Mouse (Mus musculus) spleen, postnatal 14 days (tissue): ENCODE data around the gene Gmip.
A peak's percentile ranks its signal among the peaks of the same experiment; 100 is the strongest.

Experiments
- DNase-seq, 2 experiments: peaks; one replicate each; pipeline ENCODE4 v3.0.0; 2021 to 2022; ENCODE audit warnings: low spot score in 2 of 2

The Gmip gene

GRCm38 (mm10) chr8:69808094-69808863 is at the start of gene Gmip:
Gmip (plus strand) TSS chr8:69808679.
- peak; percentile 79 to 85 for DNase-seq

DNA sequence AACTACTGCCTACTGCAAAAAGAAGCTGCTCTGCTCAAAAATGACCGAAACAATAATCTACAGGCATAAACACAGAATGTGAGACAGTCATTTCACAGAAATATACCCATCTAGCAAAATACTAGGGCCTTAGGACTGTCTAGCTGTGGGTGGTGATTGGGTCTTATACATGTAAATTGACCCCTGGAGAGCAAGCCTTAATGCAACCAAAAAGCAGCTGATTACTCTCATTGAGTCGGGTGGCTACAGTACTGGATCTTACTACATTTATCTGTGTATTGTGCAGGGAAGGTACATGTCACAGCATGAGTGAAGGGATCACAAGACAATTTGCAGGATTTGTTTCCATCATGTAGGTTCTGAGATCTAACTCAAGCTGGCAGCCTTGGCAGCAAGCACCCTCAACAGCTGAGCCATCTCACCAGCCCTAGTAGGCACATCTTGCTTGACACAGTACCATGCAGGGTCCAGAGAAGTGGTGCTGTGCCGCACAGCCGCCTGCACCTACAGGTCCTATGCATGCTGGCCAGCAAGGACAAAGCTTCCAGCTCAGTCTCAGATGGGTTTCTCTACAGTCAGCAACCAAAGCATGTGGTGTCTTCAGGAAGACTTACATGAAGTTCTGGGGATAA is 46.5 kb upstream of the Gmip start:
- DNase-seq = no peak

DNA sequence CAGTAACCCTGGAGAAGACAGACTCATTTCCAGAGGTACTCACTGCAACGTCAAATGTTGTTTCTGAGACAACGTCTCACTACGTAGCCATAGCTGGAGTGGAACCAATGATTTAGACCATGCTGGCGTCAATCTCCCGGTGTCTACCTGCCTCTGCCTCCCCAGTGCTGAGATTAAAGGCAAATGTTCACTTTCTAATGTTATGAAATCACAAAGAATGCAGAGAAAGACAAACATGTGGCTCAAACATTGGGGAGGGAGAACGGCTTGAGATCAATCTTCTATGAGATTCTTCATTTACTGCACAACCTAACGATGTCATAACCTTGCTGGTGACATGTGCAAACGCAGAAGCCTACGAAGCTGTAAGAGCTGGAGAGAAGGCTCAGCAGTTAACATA is 37.3 kb upstream of the Gmip start:
- DNase-seq = no peak

- DNase-seq = no peak
Measured at GRCm38 (mm10) chr8:69772106-69772505, 36.4 kb upstream of the Gmip start.

GRCm38 (mm10) chr8:69774503-69775148 is 33.9 kb upstream of the Gmip start, which contains the start of gene Gm20422:
Gm20422 (minus strand) TSS chr8:69774886.
- DNase-seq = peak; percentile 70 to 77

- no peak for DNase-seq
Measured at GRCm38 (mm10) chr8:69775149-69775534, 33.3 kb upstream of the Gmip start.

DNA sequence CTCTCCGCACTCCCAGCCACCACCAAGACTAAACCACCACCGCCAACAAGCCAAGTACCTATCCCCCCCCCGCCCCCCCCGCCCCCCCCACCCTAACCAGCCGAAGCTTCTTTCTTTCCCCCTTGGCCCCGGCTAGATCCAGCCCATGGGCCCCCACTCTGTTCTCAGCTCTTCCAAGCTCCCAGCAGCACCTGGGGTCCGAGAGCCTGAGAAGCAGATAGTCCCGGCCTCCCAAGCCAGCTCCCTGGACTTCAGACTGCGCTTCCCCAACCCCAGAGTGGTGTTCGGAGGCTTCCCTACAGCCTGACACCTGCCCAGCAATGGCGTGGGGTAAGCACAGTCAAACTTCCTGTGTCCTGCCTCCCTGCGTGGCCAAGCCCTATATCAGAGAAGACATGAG is 31.4 kb upstream of the Gmip start:
- no peak for DNase-seq

GRCm38 (mm10) chr8:69789105-69789504 is 19.4 kb upstream of the Gmip start:
- no peak for DNase-seq

- DNase-seq = no peak
Measured at GRCm38 (mm10) chr8:69789731-69790130, 18.7 kb upstream of the Gmip start.

- no peak for DNase-seq
Measured at GRCm38 (mm10) chr8:69790364-69790763, 18.1 kb upstream of the Gmip start.

GRCm38 (mm10) chr8:69790773-69791367 is 17.6 kb upstream of the Gmip start, which contains the start of the genes Atp13a1 and Zfp866:
Atp13a1 (plus strand) TSS chr8:69791163.
Zfp866 (minus strand) TSS chr8:69791178.
- peak; percentile 78 to 87 for DNase-seq

DNA sequence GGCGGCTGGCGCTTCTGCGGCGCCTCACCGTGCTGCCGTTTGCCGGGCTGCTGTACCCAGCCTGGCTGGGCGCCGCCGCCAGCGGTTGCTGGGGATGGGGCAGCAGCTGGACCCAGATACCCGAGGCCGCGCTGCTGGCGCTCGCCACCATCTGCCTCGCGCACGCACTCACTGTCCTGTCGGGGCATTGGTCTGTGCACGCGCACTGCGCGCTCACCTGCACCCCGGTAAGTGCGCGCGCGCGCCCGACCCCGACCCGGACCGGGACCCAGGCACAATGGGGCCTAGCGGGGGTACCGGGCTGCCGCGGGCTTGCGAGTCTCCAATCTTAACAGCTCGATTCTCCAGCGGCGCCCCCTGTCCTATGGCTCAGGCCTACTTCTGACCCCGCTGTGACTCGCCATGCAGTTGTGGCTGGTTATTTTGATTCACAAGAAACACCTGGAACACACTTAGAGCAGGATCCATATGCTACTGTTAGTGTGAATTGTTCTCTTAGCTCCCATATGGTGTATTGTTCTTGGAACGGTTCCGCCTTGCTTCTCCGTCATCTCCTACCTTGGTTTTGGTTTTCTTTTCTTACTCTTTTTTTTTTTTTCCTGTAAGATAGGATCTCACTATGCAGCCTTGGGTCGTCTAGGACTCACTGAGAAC is 16.9 kb upstream of the Gmip start:
- DNase-seq = peak in 1 of 2 experiments; percentile 30

DNA sequence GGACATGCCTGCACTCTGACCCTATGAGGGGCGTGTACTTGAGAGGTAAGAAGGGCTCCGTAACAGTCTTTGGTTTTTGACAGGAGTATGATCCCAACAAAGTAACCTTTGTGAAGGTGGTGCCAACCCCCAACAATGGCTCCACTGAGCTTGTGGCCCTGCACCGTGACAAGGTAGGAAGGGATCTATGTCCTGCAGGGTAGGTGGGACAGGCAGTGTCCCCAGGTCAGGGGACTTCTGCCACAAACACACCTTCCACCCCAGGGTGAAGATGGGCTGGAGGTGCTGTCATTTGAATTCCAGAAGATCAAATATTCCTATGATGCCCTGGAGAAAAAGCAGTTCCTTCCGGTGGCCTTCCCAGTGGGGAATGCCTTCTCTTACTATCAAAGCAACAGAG is 14.8 kb upstream of the Gmip start:
- DNase-seq = no peak

GRCm38 (mm10) chr8:69794096-69794495 is 14.4 kb upstream of the Gmip start:
- DNase-seq = no peak

GRCm38 (mm10) chr8:69794901-69795300 is 13.6 kb upstream of the Gmip start:
- no peak for DNase-seq

DNA sequence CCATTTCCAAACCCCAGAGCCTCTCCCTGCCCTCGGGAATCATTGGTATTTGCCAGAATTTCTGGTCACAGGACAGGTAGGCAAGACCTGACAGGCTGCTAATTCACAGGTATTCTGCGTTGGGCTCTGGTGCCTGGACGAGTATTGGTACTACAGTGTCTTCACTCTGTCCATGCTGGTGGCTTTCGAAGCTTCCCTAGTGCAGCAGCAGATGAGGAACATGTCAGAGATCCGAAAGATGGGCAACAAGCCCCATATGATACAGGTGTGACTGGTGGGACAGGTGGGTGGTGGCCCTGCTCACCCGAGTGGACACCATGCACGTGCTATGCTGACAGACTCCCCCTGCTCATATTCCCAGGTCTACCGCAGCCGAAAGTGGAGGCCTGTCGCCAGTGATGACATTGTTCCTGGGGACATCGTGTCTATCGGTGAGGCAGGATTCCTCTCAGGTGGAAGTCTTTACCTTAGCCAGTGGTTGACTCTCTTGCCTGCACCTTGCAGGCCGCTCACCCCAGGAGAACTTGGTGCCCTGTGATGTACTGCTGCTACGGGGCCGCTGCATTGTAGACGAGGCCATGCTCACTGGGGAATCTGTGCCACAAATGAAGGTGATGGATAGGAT is 11.6 kb upstream of the Gmip start:
- no peak for DNase-seq

GRCm38 (mm10) chr8:69797661-69798060 is 10.8 kb upstream of the Gmip start:
- peak in 1 of 2 experiments; percentile 0 for DNase-seq

DNA sequence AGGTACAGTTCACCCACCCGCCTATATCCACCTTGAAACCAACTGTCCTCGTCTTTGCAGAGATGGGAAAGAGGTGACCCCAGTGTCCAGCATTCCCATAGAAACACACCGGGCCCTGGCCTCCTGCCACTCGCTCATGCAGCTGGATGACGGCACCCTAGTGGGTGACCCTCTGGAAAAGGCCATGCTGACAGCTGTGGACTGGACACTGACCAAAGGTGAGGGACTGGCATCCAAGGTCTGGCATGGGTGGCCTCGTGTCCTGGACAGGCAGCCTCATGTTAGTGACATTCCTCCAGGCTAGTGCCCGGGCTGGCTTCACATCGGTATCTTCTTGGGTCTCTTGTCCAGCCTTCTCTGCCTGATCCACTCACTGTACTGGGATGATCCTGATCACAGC is 9.2 kb upstream of the Gmip start:
- DNase-seq = peak in 1 of 2 experiments; percentile 0

DNA sequence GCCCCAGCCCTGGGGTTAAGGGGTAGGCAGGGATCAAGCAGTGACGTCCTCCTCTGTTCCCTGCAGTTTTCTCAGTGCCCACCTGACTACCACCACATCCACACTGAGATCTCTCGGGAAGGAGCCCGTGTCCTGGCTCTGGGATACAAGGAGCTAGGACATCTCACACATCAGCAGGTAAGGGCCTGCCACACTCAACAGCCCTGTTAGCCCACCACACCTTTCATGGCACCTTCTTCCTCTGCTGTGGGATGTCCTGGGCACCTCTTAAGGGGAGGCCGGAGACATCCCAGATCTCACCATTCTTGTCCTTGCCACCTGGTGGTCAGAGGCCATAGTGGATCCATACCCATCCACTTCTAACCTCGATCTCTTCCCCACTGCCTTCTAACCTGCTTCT is 8.5 kb upstream of the Gmip start:
- peak in 1 of 2 experiments; percentile 0 for DNase-seq

DNA sequence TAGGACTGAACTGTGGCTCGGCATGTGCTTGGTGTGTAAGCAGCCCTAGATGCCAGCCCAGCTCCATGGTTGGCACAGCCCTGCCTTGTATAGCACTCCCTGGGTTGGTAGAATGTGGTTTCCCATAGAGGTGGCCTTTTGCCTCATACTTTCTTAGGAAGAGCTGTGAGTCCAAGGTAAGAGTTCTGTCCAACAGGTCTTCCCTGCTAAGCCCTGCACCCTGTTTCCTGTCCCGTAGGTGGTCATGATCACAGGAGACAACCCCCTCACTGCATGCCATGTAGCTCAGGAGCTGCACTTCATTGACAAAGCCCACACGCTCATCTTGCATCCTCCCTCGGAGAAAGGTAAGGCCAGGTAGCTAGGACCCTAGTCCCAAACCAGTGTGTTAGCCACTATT is 6.7 kb upstream of the Gmip start:
- peak; percentile 0 to 1 for DNase-seq

- DNase-seq = peak in 1 of 2 experiments; percentile 4
Measured at GRCm38 (mm10) chr8:69802216-69802615, 6.3 kb upstream of the Gmip start.
